Mouse (Mus musculus) erythroblast, embryonic 14.5 days (primary cell): ENCODE results near the gene Ankrd13c.

ENCODE experiments used
- GATA1 ChIP-seq: IDR thresholded peaks from 2 replicates; pipeline ENCODE4 v1.6.1; 2012; ENCODE audit warnings: low read length, inconsistent platforms, mixed read lengths
- TAL1 ChIP-seq: IDR thresholded peaks from 3 replicates; pipeline ENCODE4 v1.6.1; 2012; ENCODE audit warnings: low read length, inconsistent platforms, mixed read lengths

DNA sequence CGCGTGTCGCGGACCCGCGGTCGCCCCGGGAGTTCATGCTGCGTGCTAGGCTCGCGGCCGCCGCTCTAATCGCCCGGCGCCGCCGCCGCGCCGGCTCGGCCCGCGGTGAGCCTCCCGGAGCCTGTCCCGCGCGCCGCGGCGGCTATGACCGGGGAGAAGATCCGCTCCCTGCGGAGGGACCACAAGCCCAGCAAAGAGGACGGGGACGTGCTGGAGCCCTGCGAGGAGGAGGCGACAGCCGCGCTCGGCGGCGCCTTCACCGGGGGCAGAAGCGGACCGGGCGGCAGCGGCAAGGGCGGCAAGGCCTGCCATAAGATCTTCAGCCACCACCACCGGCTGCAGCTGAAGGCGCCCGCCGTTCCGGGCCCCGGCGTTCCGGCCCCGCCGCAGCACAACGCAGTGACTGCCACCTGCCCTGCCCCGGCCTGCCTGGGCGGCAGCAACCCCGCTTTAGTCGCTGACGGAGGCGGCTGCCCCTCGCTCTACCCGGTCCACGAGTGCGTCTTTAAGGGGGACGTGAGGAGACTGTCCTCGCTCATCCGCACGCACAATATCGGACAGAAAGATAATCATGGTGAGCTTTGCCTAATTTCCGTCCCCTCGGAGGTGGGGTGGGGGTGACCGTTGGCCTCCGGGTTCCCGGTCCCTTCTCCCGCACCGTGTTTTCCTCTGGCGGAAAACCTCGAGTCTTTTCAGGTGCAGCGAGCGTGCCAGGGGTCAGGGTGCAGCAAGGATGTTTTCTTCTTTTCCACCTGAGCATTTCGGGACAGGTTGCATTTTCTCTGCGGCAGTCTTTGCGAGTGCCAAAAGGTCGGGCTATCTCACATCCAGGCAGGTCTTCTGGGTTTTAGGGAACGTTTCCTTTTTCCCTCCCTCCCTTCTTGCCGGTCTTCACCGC is 593 bp downstream of the Ankrd13c start:
- TF ChIP-seq GATA1 (no peak), TAL1 (no peak)
